Mouse (Mus musculus) telencephalon, adult 2 months (tissue): ENCODE results near the gene Runx1.

ENCODE experiments used
- DNase-seq: peaks from one replicate; pipeline ENCODE4 v3.0.0-alpha.2; 2011; ENCODE audit warnings: low read depth, low spot score

The Runx1 gene

DNA sequence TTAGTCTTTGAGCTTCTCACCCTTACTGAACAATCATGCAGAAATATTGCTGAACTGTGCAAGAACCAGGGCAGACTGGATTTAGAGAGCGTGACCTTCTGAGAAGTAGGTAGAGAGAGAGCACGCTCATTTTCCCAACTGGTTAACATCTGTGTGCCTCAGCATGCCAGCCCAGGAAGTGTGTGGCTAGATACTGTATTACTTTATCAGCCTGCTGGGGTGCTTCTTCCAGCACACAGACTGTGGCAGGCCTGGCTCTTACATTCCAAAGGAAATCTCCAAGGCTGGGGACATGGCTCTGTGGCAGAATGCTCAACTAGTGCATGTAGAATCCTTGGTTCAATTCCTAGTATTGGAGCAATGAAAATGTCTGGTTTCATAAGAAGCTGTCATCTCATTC lies 78.9 kb downstream of the Runx1 start:
- no peak for DNase-seq

- DNase-seq = no peak
These were observed 80.7 kb downstream of the Runx1 start for GRCm38 (mm10) chr16:92745239-92745638.

GRCm38 (mm10) chr16:92744172-92744777 lies 81.7 kb downstream of the Runx1 start:
- no peak for DNase-seq

- no peak for DNase-seq
These were observed 82.2 kb downstream of the Runx1 start for GRCm38 (mm10) chr16:92743755-92744154.

- DNase-seq = no peak
These were observed 84.6 kb downstream of the Runx1 start for GRCm38 (mm10) chr16:92741342-92741741.

GRCm38 (mm10) chr16:92740541-92740940 lies 85.4 kb downstream of the Runx1 start:
- DNase-seq = no peak

- no peak for DNase-seq
These were observed 86.0 kb downstream of the Runx1 start for GRCm38 (mm10) chr16:92739997-92740396.

DNA sequence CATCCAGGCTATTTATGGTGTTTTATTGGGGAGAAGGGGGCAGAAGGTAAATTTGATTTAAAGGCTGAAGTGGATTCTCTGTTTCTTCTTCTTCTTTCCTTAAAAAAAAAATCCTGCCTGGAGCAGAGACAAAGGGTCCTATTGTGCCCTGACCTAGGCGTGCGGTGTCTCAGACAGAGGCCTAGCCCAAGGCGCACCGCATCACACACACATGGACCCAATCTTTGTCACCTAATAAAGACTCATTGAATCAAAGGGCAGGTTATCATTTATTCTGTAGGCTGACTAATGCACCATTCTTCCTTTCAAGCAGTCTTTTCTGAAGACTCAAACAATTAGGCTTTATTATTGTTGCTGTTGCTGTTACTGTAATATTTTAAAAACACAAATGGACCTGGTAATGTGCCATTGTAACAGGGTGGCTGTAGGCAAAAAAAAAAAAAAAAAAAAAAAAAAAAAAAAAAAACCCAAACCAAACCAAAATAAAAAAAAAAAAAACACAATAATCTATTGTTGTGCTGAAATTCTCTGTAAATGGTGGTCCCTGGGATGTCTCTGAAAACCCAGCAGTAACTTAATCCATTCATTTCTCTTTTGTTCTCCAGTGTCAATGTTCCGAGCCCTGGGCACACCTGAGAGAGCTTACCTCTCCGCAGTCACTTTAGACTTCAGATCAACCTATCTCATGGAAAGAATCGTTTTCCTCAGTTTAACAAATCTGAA lies 86.7 kb downstream of the Runx1 start:
- no peak for DNase-seq

- DNase-seq = no peak
These were observed 87.4 kb downstream of the Runx1 start for GRCm38 (mm10) chr16:92738476-92739010.

DNA sequence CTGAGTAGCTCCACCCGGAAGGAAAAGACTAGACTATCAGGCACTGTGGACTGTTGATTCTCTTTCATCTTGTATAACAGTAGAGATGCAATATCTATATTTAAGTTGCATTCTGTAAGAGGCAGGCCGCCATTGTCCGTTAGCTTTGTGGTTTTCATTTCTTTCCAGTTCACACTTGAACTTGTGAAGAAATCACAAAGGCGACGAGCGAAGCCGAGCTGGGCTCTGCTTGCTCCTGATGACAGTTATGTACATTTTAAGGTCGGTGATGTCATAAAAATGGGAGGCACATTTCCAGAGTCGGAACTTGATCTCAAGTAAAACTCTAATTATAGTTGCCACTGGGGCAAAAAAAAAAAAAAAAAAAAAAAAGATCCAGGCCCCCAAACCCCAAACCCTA lies 99.1 kb downstream of the Runx1 start:
- DNase-seq = no peak

GRCm38 (mm10) chr16:92724526-92724925 lies 101.4 kb downstream of the Runx1 start:
- DNase-seq = no peak

DNA sequence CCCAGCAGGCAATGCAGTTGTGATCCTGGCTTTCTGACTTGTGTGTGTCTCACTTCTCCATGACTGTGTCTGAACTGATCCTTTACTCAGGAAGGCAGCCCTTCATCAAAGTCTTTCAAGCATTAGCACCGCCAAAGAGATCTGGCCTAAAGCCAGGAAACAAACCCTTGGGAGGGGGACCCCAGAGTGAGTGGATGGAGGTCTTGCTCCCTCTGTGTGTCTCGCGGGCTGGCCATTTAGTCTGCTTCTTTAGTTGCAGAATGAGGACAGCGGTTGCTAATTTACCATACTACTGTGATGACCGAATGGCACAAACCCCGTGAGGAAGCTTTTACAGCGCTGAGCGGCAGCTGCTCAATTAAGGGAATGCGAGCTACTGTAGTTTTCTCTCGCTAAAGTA lies 105.3 kb downstream of the Runx1 start:
- DNase-seq = no peak

DNA sequence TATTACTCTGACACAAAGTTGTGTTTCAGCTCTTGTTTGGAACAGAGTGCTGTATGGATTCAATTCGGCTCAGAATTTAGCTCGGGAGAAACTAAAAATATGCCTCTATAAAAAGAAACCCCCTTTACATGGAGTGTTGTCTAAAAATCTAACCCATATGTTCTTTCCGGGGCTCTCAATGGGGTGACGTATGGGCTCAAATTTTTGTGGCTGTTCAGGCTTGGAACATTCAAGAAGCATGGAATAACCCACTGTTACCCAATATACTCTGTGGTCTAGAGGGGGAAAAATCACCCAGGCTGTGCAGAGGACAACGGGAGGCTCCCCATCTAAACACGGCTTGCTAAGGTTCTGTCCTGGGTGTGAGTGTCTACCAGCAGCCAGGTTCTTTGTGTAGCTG lies 106.2 kb downstream of the Runx1 start:
- DNase-seq = no peak

- no peak for DNase-seq
These were observed 110.1 kb downstream of the Runx1 start for GRCm38 (mm10) chr16:92715599-92716483.

- DNase-seq = no peak
These were observed 115.8 kb downstream of the Runx1 start for GRCm38 (mm10) chr16:92710161-92710560.

- no peak for DNase-seq
These were observed 117.2 kb downstream of the Runx1 start for GRCm38 (mm10) chr16:92708718-92709117.

- DNase-seq = no peak
These were observed 118.2 kb downstream of the Runx1 start for GRCm38 (mm10) chr16:92707712-92708111.

- no peak for DNase-seq
These were observed 118.8 kb downstream of the Runx1 start for GRCm38 (mm10) chr16:92707146-92707545.

- DNase-seq = no peak
These were observed 120.1 kb downstream of the Runx1 start for GRCm38 (mm10) chr16:92705564-92706458.

DNA sequence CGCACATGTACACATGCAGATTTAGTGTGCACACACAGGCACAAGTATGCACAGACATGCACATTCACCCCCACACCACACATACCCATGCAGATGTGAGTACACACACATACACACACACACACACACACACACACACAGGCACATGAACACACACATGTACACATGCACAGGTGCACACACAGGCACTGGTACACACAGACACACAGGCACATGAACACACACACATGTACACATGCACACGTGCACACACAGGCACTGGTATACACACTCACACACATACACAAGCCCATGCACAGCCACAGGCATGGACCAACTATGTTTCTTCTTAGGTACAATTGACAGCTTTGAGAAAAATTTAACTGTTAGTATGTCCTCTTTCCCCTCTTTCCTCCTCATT lies 122.1 kb downstream of the Runx1 start:
- DNase-seq = no peak
